21 mouse cellular contexts compared by ENCODE assay signal in the genomic region with DNA sequence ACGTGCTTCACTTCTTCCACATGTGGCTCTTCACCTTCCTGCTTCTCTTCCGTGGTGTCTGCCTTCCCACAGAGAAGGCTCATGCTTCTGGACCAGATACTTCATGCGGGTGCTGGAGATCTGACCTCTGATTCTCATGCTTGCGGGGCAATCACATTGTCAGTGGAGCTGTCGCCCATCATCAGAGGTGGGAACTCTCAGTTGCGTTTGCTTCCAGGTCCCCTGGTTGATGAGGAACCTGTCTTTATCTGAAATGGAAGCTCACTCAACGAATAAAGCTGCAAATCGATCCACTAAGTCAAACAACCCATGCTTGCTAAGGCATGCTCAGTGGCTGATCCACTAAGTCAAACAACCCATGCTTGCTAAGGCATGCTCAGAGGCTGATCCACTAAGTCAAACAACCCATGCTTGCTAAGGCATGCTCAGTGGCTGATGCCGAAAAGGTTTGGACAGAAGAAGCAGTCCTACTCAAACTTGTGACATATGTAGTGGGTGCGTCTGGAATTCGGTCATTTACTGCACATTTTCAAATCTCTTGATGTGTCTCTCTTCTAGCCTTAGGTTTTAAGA. TPM values are rescaled to one million over a fixed set of nuclear protein-coding genes. Genes with fewer than 3 reads are reported as not detected.
DNase-seq lines count a peak whose midpoint lies in the region; ATAC-seq lines count a peak whose summit lies in the region.
"Had no signal": no experiment of that assay in that cellular context is flagged by ENCODE, and none has a peak within 500 bp of the region (broad histone marks: within the 10 kb centered on the region; RNA-seq: fewer than 3 reads in every experiment).

No protein-coding gene starts in this region.

- H3K36me3 ChIP-seq in embryonic facial prominence, embryonic 13.5 days, result no peaks in the 10 kb centered on the region
- H3K36me3 ChIP-seq in embryonic facial prominence, embryonic 10.5 days (replicated peaks), result no peaks in the 10 kb centered on the region
- H3K36me3 ChIP-seq in liver, embryonic 13.5 days, result no peaks in the 10 kb centered on the region
- no peaks in the 10 kb centered on the region for H3K36me3 ChIP-seq in liver, embryonic 11.5 days (ENCODE audit: control insufficient read depth, insufficient read depth, low read length)
- H3K36me3 ChIP-seq in forebrain, embryonic 12.5 days (replicated peaks), result no peaks in the 10 kb centered on the region
- H3K36me3 ChIP-seq: G1E; hindbrain, embryonic 13.5 days had no signal

- no peak overlapping the region for H3K27ac ChIP-seq in embryonic facial prominence, embryonic 13.5 days
- no peak overlapping the region for H3K27ac ChIP-seq in embryonic facial prominence, embryonic 10.5 days (replicated peaks)
- peak overlapping the region; percentile 14; the same call in 1 of the 2 replicates for H3K27ac ChIP-seq in liver, embryonic 13.5 days
- H3K27ac ChIP-seq in liver, embryonic 11.5 days (ENCODE audit: low read depth, low read length), result no peak overlapping the region
- H3K27ac ChIP-seq in forebrain, embryonic 12.5 days, result no peak overlapping the region
- H3K27ac ChIP-seq: forebrain, embryonic 13.5 days; hindbrain, embryonic 13.5 days; hindbrain, postnatal 0 days had no signal

- H3K4me3 ChIP-seq in embryonic facial prominence, embryonic 13.5 days, result no peak overlapping the region
- H3K4me3 ChIP-seq in embryonic facial prominence, embryonic 10.5 days, result no peak overlapping the region
- H3K4me3 ChIP-seq in liver, embryonic 13.5 days (replicated peaks), result no peak overlapping the region
- no peak overlapping the region for H3K4me3 ChIP-seq in liver, embryonic 11.5 days (ENCODE audit: low read depth, low read length)
- no peak overlapping the region for H3K4me3 ChIP-seq in forebrain, embryonic 12.5 days (replicated peaks)
- H3K4me3 ChIP-seq: forebrain, embryonic 13.5 days; hindbrain, embryonic 13.5 days had no signal

- no peak overlapping the region for H3K4me2 ChIP-seq in embryonic facial prominence, embryonic 13.5 days
- H3K4me2 ChIP-seq in liver, embryonic 13.5 days, result no peak overlapping the region
- no peak overlapping the region for H3K4me2 ChIP-seq in liver, embryonic 11.5 days
- no peak overlapping the region for H3K4me2 ChIP-seq in forebrain, embryonic 12.5 days
- H3K4me2 ChIP-seq: forebrain, embryonic 13.5 days; hindbrain, embryonic 13.5 days had no signal

- 87% methylated on average over 11 of the region's 11 CpGs for WGBS in embryonic facial prominence, embryonic 13.5 days
- 90% methylated on average over 11 of the region's 11 CpGs for WGBS in embryonic facial prominence, embryonic 10.5 days
- 68% methylated on average over 11 of the region's 11 CpGs for WGBS in liver, embryonic 13.5 days (ENCODE audit: insufficient replicate concordance)
- WGBS in liver, embryonic 11.5 days, result 69% methylated on average over 11 of the region's 11 CpGs
- 95% methylated on average over 11 of the region's 11 CpGs for WGBS in forebrain, embryonic 12.5 days

- H3K9ac ChIP-seq in embryonic facial prominence, embryonic 13.5 days, result no peak overlapping the region
- no peak overlapping the region for H3K9ac ChIP-seq in liver, embryonic 13.5 days
- no peak overlapping the region for H3K9ac ChIP-seq in liver, embryonic 11.5 days (ENCODE audit: low read depth, low read length)
- H3K9ac ChIP-seq in forebrain, embryonic 12.5 days, result no peak overlapping the region
- H3K9ac ChIP-seq: forebrain, embryonic 13.5 days; forebrain, postnatal 0 days; hindbrain, embryonic 13.5 days had no signal

- H3K4me1 ChIP-seq in embryonic facial prominence, embryonic 13.5 days, result no peaks in the 10 kb centered on the region
- H3K4me1 ChIP-seq in embryonic facial prominence, embryonic 10.5 days, result no peaks in the 10 kb centered on the region
- H3K4me1 ChIP-seq in liver, embryonic 13.5 days (replicated peaks), result no peaks in the 10 kb centered on the region; the same call in 1 of the 2 replicates
- no peaks in the 10 kb centered on the region for H3K4me1 ChIP-seq in liver, embryonic 11.5 days (replicated peaks; ENCODE audit: control insufficient read depth, insufficient read depth, low read length)
- no peaks in the 10 kb centered on the region for H3K4me1 ChIP-seq in forebrain, embryonic 12.5 days
- H3K4me1 ChIP-seq: forebrain, embryonic 13.5 days; hindbrain, embryonic 13.5 days had no signal

- H3K9me3 ChIP-seq in embryonic facial prominence, embryonic 13.5 days, result no peaks in the 10 kb centered on the region
- no peaks in the 10 kb centered on the region for H3K9me3 ChIP-seq in embryonic facial prominence, embryonic 10.5 days
- H3K9me3 ChIP-seq in liver, embryonic 13.5 days (replicated peaks), result no peaks in the 10 kb centered on the region
- H3K9me3 ChIP-seq in liver, embryonic 11.5 days (ENCODE audit: control insufficient read depth, low read length), result no peaks in the 10 kb centered on the region
- no peaks in the 10 kb centered on the region for H3K9me3 ChIP-seq in forebrain, embryonic 12.5 days
- H3K9me3 ChIP-seq: forebrain, embryonic 13.5 days; G1E; hindbrain, embryonic 13.5 days had no signal

- no peaks in the 10 kb centered on the region for H3K27me3 ChIP-seq in embryonic facial prominence, embryonic 13.5 days
- H3K27me3 ChIP-seq in embryonic facial prominence, embryonic 10.5 days (replicated peaks; ENCODE audit: low read depth, poor library complexity, severe bottlenecking), result no peaks in the 10 kb centered on the region
- H3K27me3 ChIP-seq in liver, embryonic 13.5 days, result no peaks in the 10 kb centered on the region
- no peaks in the 10 kb centered on the region for H3K27me3 ChIP-seq in liver, embryonic 11.5 days (replicated peaks; ENCODE audit: control insufficient read depth, insufficient read depth, low read length)
- no peaks in the 10 kb centered on the region for H3K27me3 ChIP-seq in forebrain, embryonic 12.5 days
- H3K27me3 ChIP-seq: forebrain, embryonic 13.5 days; hindbrain, embryonic 13.5 days had no signal

- DNase-seq in embryonic facial prominence, embryonic 10.5 days (ENCODE audit: low spot score), result no peak
- no peak for DNase-seq in liver, embryonic 13.5 days
- no peak for DNase-seq in liver, embryonic 11.5 days (ENCODE audit: low spot score)
- DNase-seq in urinary bladder, postnatal 36 days (ENCODE audit: low spot score in 2 of 2), result peak; percentile 10 to 36
- no peak for DNase-seq in urinary bladder, adult 2 months (ENCODE audit: low spot score)
- DNase-seq: adrenal gland, adult 8-10 months; adrenal gland, postnatal 36 days; B cell, adult 2 months; cerebellum, adult 2 months; cerebellum, postnatal 10 days; forebrain, postnatal 0 days; gastrocnemius, postnatal 14 days; heart, postnatal 10 days had no signal

- ATAC-seq in embryonic facial prominence, embryonic 13.5 days (ENCODE audit: insufficient number of reproducible peaks, insufficient read depth, low FRiP score, low TSS enrichment, low read depth), result 0 out of 2 replicates have a peak, but pooled peaks have one; percentile 15
- peak; percentile 65 for ATAC-seq in liver, embryonic 13.5 days (ENCODE audit: low read depth)
- ATAC-seq in liver, embryonic 11.5 days (replicated peaks; ENCODE audit: low FRiP score), result no peak
- no peak for ATAC-seq in forebrain, embryonic 12.5 days (ENCODE audit: low FRiP score)
- ATAC-seq: CD4-positive, CD25-positive, alpha-beta regulatory T cell, adult 4 months; forebrain, embryonic 13.5 days; forebrain, postnatal 0 days; hindbrain, postnatal 0 days had no signal

RNA-seq across cellular contexts. Expression of gene Slc45a2, which starts 10.5 kb away (rescaled TPM):
- 0.72 and 0.81 TPM in 2 replicates for polyA plus RNA-seq in embryonic facial prominence, embryonic 13.5 days (2015; fragmentation: Nextera tagmentation; extraction: Ambion mirVana)
- polyA plus RNA-seq in embryonic facial prominence, embryonic 10.5 days (2016; fragmentation: Nextera tagmentation; extraction: Ambion mirVana), result 0.06 and 0.39 TPM in 2 replicates
- polyA plus RNA-seq in liver, embryonic 13.5 days (2015; fragmentation: Nextera tagmentation; extraction: Ambion mirVana), result 0.05 TPM in 1 of 2 replicates, not detected in the other
- polyA plus RNA-seq in liver, embryonic 11.5 days (2014; fragmentation: Nextera tagmentation; extraction: Ambion mirVana), result 0.05 and 0.09 TPM in 2 replicates
- 0.01 and 0.04 TPM in 2 replicates for polyA plus RNA-seq in urinary bladder, adult 2 months (2012; rRNA removed)
- 0.13 and 0.17 TPM in 2 replicates for polyA plus RNA-seq in forebrain, embryonic 12.5 days (2016; fragmentation: Nextera tagmentation; extraction: Ambion mirVana)
- polyA plus RNA-seq: CD4-positive, CD25-positive, alpha-beta regulatory T cell, adult 4 months; forebrain, embryonic 13.5 days; G1E; heart, embryonic 14.5 days had no signal

RNA-seq across cellular contexts. Expression of gene Rxfp3, which starts 26.7 kb away (rescaled TPM):
- 2.7 and 3.0 TPM in 2 replicates for polyA plus RNA-seq in embryonic facial prominence, embryonic 13.5 days (2015; fragmentation: Nextera tagmentation; extraction: Ambion mirVana)
- 0.67 and 0.80 TPM in 2 replicates for polyA plus RNA-seq in embryonic facial prominence, embryonic 10.5 days (2016; fragmentation: Nextera tagmentation; extraction: Ambion mirVana)
- polyA plus RNA-seq in liver, embryonic 13.5 days (2015; fragmentation: Nextera tagmentation; extraction: Ambion mirVana), result 0.09 TPM in 1 of 2 replicates, not detected in the other
- polyA plus RNA-seq in liver, embryonic 11.5 days (2014; fragmentation: Nextera tagmentation; extraction: Ambion mirVana), result 0.12 and 0.26 TPM in 2 replicates
- polyA plus RNA-seq in urinary bladder, adult 2 months (2012; rRNA removed), result 0.03 and 0.10 TPM in 2 replicates
- polyA plus RNA-seq in forebrain, embryonic 12.5 days (2016; fragmentation: Nextera tagmentation; extraction: Ambion mirVana), result 1.9 and 2.5 TPM in 2 replicates
- polyA plus RNA-seq: CD4-positive, CD25-positive, alpha-beta regulatory T cell, adult 4 months; G1E had no signal

RNA-seq across cellular contexts. Expression of gene Amacr, which starts 29.5 kb away (rescaled TPM):
- 18.7 and 23.5 TPM in 2 replicates for polyA plus RNA-seq in embryonic facial prominence, embryonic 13.5 days (2015; fragmentation: Nextera tagmentation; extraction: Ambion mirVana)
- 14.3 and 14.7 TPM in 2 replicates for polyA plus RNA-seq in embryonic facial prominence, embryonic 10.5 days (2016; fragmentation: Nextera tagmentation; extraction: Ambion mirVana)
- polyA plus RNA-seq in liver, embryonic 13.5 days (2015; fragmentation: Nextera tagmentation; extraction: Ambion mirVana), result 14.0 and 16.3 TPM in 2 replicates
- polyA plus RNA-seq in liver, embryonic 11.5 days (2014; fragmentation: Nextera tagmentation; extraction: Ambion mirVana), result 15.9 and 17.9 TPM in 2 replicates
- polyA plus RNA-seq in urinary bladder, adult 2 months (2012; rRNA removed), result 11.4 and 14.4 TPM in 2 replicates
- polyA plus RNA-seq in forebrain, embryonic 12.5 days (2016; fragmentation: Nextera tagmentation; extraction: Ambion mirVana), result 5.5 and 10.0 TPM in 2 replicates

RNA-seq across cellular contexts. Expression of gene Adamts12, which starts 53.5 kb away (rescaled TPM):
- polyA plus RNA-seq in embryonic facial prominence, embryonic 13.5 days (2015; fragmentation: Nextera tagmentation; extraction: Ambion mirVana), result 6.0 and 6.6 TPM in 2 replicates
- polyA plus RNA-seq in embryonic facial prominence, embryonic 10.5 days (2016; fragmentation: Nextera tagmentation; extraction: Ambion mirVana), result 1.8 TPM in 2 replicates
- polyA plus RNA-seq in liver, embryonic 13.5 days (2015; fragmentation: Nextera tagmentation; extraction: Ambion mirVana), result 0.20 and 0.34 TPM in 2 replicates
- polyA plus RNA-seq in liver, embryonic 11.5 days (2014; fragmentation: Nextera tagmentation; extraction: Ambion mirVana), result 1.4 TPM in 2 replicates
- 2.9 and 3.5 TPM in 2 replicates for polyA plus RNA-seq in urinary bladder, adult 2 months (2012; rRNA removed)
- 1.7 and 3.2 TPM in 2 replicates for polyA plus RNA-seq in forebrain, embryonic 12.5 days (2016; fragmentation: Nextera tagmentation; extraction: Ambion mirVana)
- polyA plus RNA-seq: G1E had no signal

RNA-seq across cellular contexts. Expression of gene C1qtnf3, which starts 58.9 kb away (rescaled TPM):
- 4.2 and 7.0 TPM in 2 replicates for polyA plus RNA-seq in embryonic facial prominence, embryonic 13.5 days (2015; fragmentation: Nextera tagmentation; extraction: Ambion mirVana)
- polyA plus RNA-seq in embryonic facial prominence, embryonic 10.5 days (2016; fragmentation: Nextera tagmentation; extraction: Ambion mirVana), result 0.26 and 0.27 TPM in 2 replicates
- 0.43 and 0.46 TPM in 2 replicates for polyA plus RNA-seq in liver, embryonic 13.5 days (2015; fragmentation: Nextera tagmentation; extraction: Ambion mirVana)
- 0.69 and 0.96 TPM in 2 replicates for polyA plus RNA-seq in liver, embryonic 11.5 days (2014; fragmentation: Nextera tagmentation; extraction: Ambion mirVana)
- polyA plus RNA-seq in urinary bladder, adult 2 months (2012; rRNA removed), result 36.5 and 42.8 TPM in 2 replicates
- polyA plus RNA-seq in forebrain, embryonic 12.5 days (2016; fragmentation: Nextera tagmentation; extraction: Ambion mirVana), result 0.59 and 1.6 TPM in 2 replicates
- polyA plus RNA-seq: CD4-positive, CD25-positive, alpha-beta regulatory T cell, adult 4 months; G1E had no signal

Comparison
In these comparisons a context has a peak if more than half of its experiments do, and no peak if none do; other contexts are left out.
1. ATAC-seq: peak in embryonic facial prominence, embryonic 13.5 days (single experiment) and liver, embryonic 13.5 days (single experiment); none in liver, embryonic 11.5 days (single experiment) and forebrain, embryonic 12.5 days (single experiment).
2. DNase-seq: peak in urinary bladder, postnatal 36 days (2 of 2); none in embryonic facial prominence, embryonic 10.5 days (single experiment), liver, embryonic 13.5 days (single experiment), liver, embryonic 11.5 days (single experiment) and urinary bladder, adult 2 months (single experiment).